Mouse (Mus musculus) ZHBTc4 (cell line): ENCODE results near the gene Tat.
"Not testable (repeated sequence)": the region's sequence is repeated elsewhere in the genome, so short reads cannot be mapped to it uniquely, and the experiment has no call there.

Experiments used
- DNase-seq: peaks from one replicate; pipeline ENCODE4 v3.0.0-alpha.2; 2011; ENCODE audit warnings: low read depth, low spot score

Tat gene

DNA sequence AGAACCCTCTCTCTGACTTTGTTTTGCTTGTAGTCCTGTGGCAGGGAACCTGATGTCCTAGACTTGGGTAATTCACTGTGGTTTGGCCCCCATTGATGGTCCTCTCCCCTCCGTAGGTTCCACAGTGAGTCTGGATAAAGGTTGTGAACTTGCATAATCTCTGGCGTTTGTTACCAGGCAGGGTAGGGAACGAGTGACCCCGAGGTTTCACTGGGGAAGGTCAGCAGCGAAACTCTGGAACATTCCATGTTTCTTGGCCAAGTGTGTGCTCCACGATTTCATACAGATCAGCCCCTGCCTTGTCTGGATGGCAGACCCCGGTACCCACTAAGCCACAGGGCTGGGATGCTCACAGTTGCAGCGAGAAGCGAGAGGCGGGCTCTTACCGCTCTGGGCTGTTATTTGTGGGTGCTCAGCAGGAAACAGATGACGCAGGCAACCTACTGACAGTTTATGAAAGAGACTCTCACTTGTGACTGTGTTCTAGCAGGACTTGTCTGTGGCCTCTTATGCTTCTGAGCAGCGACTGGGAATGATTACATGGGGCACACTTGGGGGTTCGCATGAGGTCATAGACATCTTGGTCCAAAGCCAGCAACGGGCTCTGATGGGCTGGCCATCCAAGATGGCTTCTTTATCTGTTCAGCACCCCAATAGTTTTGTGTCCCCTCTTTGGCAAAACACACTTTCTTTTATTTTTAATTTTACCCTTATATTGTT, 7.7 kb upstream of the Tat start:
- DNase-seq = no peak

DNA sequence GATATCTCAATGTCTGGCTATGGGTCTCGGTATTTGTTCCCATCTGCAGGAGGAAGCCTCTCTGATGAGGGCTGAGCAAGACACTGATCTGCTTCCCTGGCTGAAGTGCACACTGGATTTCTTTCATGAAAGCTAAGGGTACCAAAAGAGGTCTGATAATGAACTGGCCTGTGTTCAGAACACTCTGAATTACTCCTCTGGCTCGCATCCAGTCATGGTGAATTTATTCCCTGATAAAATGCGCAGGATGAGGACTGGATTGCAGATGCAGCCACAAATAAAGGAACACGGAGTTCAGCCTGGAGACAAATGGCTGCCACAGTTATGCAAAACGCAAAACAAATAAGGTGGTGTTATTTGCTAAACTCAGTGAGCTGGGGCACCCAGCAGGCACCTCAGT, 6.3 kb upstream of the Tat start:
- DNase-seq = no peak

DNA sequence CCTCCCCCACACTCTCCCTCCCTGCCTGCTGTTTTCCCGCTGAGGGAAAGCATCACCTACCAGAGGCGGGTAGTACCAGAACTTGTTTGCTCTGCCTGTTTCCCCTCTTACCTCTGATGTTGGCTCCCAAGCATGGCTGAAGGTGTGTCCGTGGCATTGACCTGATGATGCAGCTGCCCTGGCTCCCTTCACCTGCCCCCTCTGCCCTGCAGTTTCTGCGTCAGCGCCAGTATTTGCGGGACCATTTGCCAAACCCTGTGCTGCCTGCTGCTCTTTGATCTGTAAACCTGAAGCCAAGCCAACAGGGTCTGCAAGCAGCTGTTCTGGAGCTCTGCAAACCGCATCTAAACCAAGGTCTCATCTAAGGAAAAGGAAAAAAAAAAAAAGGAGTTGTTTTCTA, 3.9 kb upstream of the Tat start:
- DNase-seq = no peak

DNA sequence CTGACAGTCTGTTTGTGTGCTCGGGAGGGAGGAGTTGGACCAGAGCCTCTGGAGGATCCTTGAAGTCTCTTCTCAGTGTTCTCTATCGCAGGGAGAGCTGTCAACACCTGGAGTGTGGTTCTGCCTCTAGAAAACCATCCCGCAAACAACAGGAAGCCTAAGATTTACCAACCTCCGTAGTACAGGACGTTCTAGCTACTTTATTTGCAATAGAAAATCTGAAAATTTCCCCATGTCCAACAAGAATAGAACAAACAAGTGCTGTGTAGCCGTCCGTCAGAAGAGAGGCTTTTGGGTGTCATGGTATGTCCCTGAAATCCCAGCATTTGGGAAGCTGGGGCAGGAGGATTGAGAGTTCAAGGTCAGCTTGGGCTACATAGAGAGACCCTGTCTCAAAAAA, 2.5 kb upstream of the Tat start:
- no peak for DNase-seq

DNA sequence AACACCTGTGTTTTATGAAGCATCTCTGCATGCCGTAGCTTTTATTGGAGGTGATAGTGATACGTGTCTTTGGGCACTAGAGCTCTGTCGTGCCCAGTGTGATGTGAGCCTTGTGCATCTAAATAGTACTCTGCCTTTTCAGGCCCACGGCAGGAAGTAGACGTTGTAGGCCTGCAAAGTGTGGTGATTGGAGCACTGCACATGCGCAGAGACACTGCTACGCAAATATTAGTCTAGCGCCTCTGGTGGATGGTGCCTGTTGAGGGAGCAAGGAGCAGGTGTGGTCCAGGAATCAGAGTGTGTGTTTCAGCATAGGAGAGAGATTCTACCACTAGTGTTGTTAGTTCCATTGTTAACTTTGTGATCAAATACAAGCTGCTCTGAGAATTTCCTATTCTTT, 1.1 kb upstream of the Tat start:
- DNase-seq = no peak

DNA sequence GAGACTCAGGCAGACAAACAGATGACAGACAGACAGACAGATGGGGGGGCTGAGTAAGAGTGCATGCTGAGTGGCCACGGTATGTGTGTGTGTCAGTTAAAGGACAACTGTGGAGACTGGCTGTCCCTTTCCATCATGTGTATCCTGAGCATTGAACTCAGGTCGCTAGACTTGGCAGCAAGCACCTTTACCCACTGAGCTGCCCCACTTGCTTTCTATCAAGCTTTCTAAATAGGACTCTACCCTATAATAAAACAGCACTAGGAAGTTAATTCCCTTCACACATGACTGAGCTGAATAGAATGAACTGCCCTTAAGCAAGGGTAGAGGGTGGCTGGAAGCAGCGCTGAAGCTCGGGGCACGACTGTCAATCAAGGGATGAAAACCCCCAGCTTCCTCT, 1.9 kb downstream of the Tat start:
- DNase-seq = no peak

DNA sequence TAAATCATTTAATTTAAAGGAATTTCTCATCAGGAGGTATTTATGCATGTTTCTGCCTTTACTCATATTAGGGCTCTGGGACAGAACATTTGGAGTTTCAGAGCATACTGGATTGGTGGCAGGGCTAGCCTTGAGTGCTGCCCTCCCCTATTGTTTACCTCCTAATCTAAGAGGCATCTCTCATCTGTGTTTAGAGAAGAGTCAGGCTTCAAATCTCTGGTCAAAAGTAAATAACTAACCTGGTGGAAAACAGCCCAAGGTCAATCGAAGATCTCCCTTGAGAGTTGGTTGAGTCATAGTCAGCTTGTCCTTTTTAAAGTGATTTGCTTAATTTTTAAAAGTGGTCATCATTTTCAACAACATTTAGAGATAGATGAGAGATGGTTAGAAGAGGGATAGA, 2.7 kb downstream of the Tat start:
- DNase-seq = no peak

DNA sequence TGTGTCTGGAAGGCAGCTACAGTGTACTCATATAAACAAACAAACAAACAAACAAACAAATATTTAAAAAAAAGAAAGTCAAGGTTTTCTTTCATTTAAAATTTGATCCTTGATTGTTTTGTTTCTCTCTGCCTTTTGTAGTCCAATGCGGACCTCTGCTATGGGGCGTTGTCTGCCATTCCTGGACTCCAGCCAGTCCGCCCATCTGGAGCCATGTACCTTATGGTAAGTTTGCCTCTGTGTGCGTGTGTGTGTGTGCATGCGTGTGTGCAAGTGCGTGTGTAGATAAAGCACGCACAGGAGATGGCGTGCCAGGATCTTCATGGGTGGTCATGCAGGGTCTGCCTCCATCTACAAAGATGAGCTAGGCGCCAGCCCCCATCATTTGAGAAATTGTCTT, 7.1 kb downstream of the Tat start:
- no peak for DNase-seq

DNA sequence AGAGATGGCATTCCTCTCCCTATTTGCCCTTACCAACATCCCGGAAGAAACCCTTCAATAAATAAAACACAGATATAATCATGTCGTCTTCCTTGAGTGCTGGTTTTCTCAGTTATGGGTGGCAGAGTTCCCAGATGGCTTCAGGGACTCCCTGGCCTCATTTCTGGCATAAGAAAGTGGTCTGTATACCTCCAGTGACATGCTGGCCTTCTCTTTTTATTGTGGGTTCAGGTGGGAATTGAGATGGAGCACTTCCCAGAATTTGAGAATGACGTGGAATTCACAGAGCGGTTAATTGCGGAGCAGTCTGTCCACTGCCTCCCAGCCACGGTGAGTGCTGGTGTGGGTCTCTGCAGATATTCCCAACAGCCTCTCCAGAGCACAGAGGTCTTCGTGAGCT, 7.8 kb downstream of the Tat start:
- no peak for DNase-seq

DNA sequence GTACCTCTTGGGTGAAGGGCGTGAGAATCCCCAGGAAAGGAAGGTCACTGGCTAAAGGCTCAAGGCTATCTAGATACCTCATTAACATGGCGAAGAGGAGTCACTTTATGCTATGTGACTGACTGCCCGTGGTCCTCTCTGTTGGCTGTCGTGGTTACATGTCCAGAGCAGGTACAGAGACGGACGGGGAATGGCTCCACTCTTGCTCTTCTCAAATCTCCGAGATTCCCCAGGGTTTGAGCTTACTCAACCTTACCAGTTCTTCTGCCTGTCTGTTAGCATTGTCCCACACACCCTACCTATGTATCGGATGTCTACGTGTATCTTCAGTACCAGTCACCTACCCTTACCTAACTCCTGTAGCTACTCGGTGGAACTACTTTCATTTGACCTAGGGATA, 9.7 kb downstream of the Tat start:
- DNase-seq = no peak

DNA sequence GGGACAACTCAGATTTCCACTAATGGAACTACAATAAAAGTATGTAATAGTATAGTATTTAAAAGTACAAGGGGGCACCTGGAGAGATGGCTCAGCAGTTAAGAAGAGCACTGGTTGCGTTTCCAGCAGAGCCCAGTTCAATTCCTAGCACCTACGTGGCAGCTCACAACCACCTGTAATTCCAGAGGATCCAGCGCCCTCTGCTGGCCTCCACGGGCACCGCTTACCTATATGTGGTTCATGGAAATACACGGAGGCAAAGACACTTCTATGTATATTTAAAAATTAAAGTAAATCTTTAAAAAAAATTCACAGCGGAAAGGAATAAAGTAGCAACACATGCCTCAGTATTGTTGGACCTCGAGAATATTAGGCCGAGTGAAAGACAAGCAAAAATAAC, 12.7 kb downstream of the Tat start:
- peak; percentile 80 for DNase-seq

DNA sequence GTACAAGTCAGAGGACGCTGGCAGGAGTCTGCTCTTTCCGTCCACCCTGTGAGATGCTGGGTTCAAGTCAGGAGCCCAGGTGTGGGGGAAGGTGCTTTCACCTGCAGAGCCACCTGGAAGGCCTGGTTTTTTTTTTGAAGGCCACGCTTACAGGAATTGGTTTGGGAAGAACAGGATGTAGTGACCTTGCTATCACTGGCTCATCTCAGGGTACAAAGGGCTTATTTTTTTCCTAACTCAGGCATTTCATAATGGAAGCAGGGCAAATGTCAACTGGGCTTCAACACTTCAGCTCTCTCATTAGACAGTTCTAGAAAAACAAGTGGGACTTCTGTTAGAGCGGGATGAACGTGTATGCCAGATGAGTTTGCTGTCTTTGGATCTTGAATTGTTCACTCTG, 14.1 kb downstream of the Tat start:
- DNase-seq = no peak

DNA sequence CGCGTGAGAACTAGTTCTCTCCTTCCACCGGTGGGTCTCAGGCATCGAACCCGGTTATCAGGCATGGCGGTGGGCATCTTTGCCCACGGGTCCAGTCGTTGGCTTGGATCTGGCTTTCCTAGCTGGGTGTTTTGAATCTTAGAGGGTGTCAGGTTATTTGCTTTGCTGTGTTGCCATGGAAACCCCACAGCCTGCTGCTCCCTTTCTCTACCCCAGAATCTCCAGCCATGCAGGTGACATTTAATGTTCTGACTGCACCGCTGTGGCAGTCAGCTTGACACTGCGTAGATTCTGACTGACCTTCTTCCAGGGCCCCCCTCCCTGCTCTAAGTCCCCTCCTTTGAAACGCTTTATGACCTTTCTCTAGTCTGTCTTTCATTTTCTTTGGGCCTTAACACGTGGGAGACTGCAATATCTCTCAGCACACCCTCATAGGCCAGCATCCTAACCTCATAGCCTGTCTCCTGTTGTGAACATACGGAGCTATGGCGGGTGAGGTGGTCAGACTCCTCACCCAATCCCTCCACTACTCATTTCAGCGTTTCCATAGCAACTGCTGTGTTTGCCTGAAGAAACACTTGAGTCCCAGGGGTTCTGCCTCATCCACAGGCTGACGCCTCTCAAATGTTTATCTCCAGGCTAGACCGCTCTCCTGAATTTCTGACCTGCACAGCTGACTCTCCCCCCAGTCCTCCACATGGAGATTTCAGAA, 16.2 kb downstream of the Tat start:
- peak; percentile 28 for DNase-seq

DNA sequence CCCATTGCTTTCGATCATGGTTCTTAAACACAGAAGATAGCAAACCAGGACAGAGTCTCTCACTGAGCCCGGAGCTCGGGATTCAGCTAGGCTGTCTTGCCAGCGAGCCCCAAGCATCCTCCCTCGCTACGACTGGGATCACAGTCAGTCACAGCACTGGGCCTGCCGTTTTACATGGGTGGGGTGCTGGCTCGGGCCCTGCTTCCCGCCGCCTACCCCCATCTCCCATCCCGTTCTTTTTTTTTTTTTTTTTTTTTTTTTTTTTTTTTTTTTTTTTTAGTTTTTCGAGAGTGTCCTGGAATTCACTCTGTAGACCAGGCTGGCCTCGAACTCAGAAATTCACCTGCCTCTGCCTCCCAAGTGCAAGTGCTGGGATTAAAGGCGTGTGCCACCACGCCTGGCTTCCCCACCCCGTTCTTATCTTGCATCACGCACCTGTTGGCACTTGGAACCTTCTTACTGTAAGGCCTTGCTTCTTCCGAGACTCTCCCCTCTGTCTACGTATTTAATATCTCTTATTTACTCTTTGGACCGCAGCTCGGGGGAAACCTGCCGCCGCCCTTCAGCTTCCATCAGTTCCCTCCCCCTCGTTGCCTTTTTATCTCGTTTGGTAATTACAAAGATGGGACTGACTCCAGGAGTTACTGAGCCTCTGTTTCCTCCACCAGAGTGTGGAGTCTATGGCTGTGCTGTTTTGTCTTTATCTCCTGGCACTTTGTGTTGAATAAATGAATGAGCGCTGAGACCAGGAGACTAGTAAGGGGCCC, 18.2 kb downstream of the Tat start:
- peak; percentile 23 for DNase-seq

DNA sequence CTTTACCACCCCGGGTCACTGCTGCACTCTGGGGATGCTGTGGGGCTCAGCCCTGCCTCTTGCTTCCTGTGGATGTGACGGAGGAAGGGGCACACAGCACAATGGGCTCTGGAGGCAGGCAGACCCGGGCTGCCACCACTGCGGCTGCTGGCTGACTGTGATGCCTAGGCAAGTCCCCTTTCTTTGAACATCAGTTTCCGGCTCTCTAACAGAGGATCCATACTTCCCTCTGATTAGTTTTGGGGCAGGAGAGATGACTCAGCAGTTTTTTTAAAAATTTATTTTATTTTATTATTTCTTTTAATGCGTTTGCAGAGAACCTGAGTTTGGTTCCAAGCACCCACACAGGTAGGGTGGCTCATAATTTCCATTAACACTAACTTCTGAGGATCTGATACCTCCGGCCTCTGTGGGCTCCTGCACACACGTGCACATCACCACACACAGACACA, 18.8 kb downstream of the Tat start:
- peak; percentile 27 for DNase-seq

DNA sequence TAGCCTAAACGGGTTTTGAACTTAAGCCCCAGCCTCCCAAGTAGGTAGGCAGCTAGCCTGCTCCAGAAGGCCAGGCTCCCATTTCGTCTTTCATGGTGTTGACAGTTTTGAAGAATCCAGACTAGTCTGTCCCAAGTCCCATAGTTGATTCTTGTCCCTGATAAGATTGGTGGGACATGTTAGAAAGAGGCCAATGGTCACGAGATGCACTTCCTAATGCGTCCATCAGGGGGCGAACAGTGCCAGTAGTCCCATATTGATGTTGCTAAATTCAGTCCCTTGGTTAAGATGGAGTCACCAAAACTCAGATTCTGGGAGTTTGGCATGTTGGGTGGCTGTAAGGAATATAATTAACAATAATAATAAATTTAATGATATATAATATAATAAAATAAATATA, 20.6 kb downstream of the Tat start:
- peak; percentile 76 for DNase-seq

DNA sequence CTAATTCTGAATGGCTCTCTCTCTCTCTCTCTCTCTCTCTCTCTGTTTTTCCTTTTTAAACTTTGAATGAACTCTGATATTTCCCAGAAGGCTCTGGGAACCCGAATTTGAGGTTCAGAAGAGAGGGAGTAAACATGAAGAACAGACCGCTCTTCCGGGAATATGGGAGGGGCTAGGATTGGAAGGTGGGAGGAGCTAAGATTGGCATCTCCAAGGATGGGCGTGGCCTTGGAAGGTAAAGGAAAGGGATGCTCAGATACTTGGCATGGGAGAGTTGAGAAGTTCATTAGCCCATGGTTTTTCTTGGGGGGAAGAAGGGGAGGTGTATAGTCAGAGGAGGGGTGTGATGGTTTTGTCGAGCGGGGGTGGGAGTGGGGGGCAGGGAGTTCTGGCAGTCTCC, 31.8 kb downstream of the Tat start:
- DNase-seq = peak; percentile 43

DNA sequence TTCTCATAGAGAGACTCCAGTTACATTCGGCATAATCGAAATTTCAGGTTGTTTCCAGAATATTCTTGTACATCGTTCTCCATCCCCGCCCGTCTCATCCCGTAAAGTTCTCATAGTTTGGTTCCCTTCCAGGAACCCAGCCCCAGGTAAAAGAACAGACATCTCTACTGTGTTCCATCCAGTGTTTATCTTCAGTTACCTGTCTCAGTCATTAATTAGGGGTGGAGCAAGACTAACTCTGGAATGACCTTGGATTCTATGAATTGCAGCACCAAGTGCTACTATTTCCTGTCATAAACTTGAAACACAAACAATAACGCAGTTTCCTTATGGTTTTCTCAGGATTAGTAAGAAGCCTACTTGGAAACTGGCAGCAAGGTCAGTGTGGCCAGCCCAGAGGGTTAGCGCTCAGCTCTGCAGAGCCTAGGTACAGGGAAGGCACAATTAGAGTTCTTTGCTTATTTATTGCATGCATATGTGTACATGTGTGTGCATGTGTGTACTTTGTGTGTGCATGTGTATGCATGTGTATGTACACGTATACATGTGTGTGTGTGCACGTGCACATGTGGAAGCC, 32.6 kb downstream of the Tat start:
- no peak for DNase-seq

DNA sequence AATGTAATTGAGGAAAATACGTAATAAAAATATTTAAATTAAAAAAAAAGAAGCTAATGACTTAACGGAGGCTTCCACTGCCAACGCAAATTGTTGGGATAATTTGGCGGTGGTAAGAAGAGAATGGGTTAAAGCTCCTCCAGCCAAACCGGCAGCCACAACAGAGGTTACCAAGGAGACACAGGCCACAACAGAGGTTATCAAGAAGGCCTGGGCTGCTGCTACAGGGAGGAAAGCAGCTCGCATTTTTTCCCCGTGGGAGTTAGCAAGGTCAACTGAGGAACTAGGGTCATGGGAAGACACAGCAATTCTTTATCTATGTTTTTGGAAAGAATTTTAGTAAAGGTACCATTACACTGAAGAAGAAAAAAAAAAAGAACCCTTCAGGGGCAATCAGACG, 43.5 kb downstream of the Tat start:
- DNase-seq = not testable (repeated sequence)

DNA sequence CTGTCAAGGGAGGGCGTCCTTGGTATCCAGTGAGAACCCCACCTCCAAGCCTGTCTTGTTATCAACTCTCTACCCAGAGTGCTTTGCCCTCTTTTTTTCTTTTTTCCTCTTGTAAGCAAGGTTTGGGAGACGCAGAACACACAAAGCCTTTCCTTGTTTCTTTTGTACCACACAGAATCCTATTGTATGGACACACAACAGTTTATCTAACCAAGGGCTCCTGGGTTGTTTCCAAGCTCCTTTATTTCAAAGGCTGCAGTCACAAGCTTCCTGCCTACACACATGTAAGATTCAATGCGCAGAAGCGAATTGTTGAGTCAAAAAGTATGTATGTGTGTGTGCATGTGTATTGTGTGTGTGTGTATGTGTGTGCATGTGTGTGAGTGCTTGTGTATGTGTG, 44.1 kb downstream of the Tat start:
- no peak for DNase-seq

DNA sequence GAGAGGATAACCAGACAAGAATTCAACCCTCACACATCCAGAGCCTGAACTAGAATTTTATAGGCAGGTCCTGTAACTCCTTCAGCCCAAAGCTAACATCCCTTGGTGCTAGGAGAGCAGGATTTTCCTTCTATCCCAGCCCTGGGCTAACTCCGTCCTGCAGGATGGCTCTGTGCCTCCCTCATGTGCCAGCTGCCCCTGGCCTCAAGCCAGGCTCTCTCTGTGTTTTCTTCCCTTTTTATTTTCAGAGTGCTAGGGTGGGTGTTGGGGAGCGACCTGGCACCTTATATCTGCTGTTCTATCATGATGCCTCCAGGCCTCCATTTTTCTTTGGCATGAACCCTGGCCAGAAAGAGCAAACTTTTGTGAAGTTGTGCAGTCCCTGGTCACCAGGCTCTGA, 45.9 kb downstream of the Tat start:
- DNase-seq = no peak

DNA sequence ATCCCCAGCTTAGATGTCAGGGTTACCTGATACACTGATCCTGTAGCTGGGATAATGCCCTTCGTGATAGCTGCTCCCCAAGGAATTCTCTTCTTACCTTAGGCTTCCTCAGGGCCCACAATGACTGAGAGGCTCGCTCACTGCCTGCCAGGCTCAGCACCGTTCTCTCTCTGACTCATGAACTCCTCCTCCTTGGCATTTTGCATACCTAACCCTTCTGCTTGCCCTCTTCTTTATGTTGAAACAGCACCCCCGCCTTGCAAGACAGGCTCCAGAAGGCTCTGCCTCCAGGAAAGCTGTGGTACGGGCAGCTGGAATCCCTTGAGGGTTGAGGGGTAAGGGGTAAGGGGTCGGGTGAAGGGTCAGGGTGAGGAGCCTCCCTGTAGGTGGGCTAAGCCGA, 49.0 kb downstream of the Tat start:
- DNase-seq = no peak
